In genomic region chr12:83445587-83445986, GRCm38 (mm10) we compare ENCODE assay signal across 19 mouse cellular contexts. TPM values are rescaled to one million over a fixed set of nuclear protein-coding genes. Genes with fewer than 3 reads are reported as not detected.
A peak's percentile ranks its signal among the peaks of the same experiment; 100 is the strongest.
DNase-seq lines count a peak whose midpoint lies in the region; ATAC-seq lines count a peak whose summit lies in the region.
"Had no signal": no experiment of that assay in that cellular context is flagged by ENCODE, and none has a peak within 500 bp of the region (broad histone marks: within the 10 kb centered on the region; RNA-seq: fewer than 3 reads in every experiment).

No protein-coding gene starts in this region.

- no peaks in the 10 kb centered on the region for H3K36me3 ChIP-seq in heart, embryonic 12.5 days
- H3K36me3 ChIP-seq in liver, embryonic 15.5 days (replicated peaks), result no peaks in the 10 kb centered on the region
- H3K36me3 ChIP-seq in liver, embryonic 12.5 days, result no peaks in the 10 kb centered on the region
- no peaks in the 10 kb centered on the region for H3K36me3 ChIP-seq in kidney, embryonic 16.5 days (ENCODE audit: insufficient read depth, low read length)
- no peaks in the 10 kb centered on the region for H3K36me3 ChIP-seq in intestine, embryonic 15.5 days
- H3K36me3 ChIP-seq: embryonic facial prominence, embryonic 15.5 days; forebrain, embryonic 12.5 days; heart, embryonic 13.5 days; hindbrain, embryonic 15.5 days had no signal

- peaks cover 44% of the 10 kb centered on the region for H3K4me1 ChIP-seq in heart, embryonic 12.5 days (replicated peaks)
- H3K4me1 ChIP-seq in liver, embryonic 15.5 days (replicated peaks), result peaks cover 22% of the 10 kb centered on the region
- peaks cover 25% of the 10 kb centered on the region for H3K4me1 ChIP-seq in liver, embryonic 12.5 days
- no peaks in the 10 kb centered on the region for H3K4me1 ChIP-seq in kidney, embryonic 16.5 days (ENCODE audit: insufficient read depth, low read length)
- no peaks in the 10 kb centered on the region for H3K4me1 ChIP-seq in intestine, embryonic 15.5 days (replicated peaks)
- H3K4me1 ChIP-seq: embryonic facial prominence, embryonic 15.5 days had no signal

- no peaks in the 10 kb centered on the region for H3K9me3 ChIP-seq in heart, embryonic 12.5 days (replicated peaks)
- H3K9me3 ChIP-seq in liver, embryonic 15.5 days (replicated peaks), result no peaks in the 10 kb centered on the region
- no peaks in the 10 kb centered on the region for H3K9me3 ChIP-seq in liver, embryonic 12.5 days (replicated peaks)
- H3K9me3 ChIP-seq in kidney, embryonic 16.5 days (ENCODE audit: low read length), result no peaks in the 10 kb centered on the region
- no peaks in the 10 kb centered on the region for H3K9me3 ChIP-seq in intestine, embryonic 15.5 days
- H3K9me3 ChIP-seq: embryonic facial prominence, embryonic 15.5 days; forebrain, embryonic 12.5 days; heart, embryonic 13.5 days; hindbrain, embryonic 15.5 days had no signal

- H3K9ac ChIP-seq in heart, embryonic 12.5 days, result no peak overlapping the region
- no peak overlapping the region for H3K9ac ChIP-seq in liver, embryonic 15.5 days
- no peak overlapping the region for H3K9ac ChIP-seq in liver, embryonic 12.5 days
- H3K9ac ChIP-seq in kidney, embryonic 16.5 days (replicated peaks; ENCODE audit: low read length), result no peak overlapping the region
- no peak overlapping the region for H3K9ac ChIP-seq in intestine, embryonic 15.5 days
- H3K9ac ChIP-seq: embryonic facial prominence, embryonic 15.5 days; forebrain, embryonic 12.5 days; heart, embryonic 13.5 days; hindbrain, embryonic 15.5 days; lung, embryonic 14.5 days had no signal

- no peak overlapping the region for H3K4me2 ChIP-seq in heart, embryonic 12.5 days
- H3K4me2 ChIP-seq in liver, embryonic 15.5 days, result no peak overlapping the region
- H3K4me2 ChIP-seq in liver, embryonic 12.5 days, result no peak overlapping the region
- H3K4me2 ChIP-seq in kidney, embryonic 16.5 days (replicated peaks; ENCODE audit: low read depth, low read length), result no peak overlapping the region
- no peak overlapping the region for H3K4me2 ChIP-seq in intestine, embryonic 15.5 days (replicated peaks)
- H3K4me2 ChIP-seq: embryonic facial prominence, embryonic 15.5 days; forebrain, embryonic 12.5 days; heart, embryonic 13.5 days; hindbrain, embryonic 15.5 days; lung, embryonic 14.5 days had no signal

- 64% methylated on average over 6 of the region's 6 CpGs for WGBS in heart, embryonic 12.5 days
- WGBS in liver, embryonic 15.5 days (ENCODE audit: insufficient replicate concordance), result 63% methylated on average over 6 of the region's 6 CpGs
- 68% methylated on average over 6 of the region's 6 CpGs for WGBS in liver, embryonic 12.5 days (ENCODE audit: insufficient replicate concordance)
- WGBS in kidney, embryonic 16.5 days, result 61% methylated on average over 6 of the region's 6 CpGs
- 72% methylated on average over 6 of the region's 6 CpGs for WGBS in intestine, embryonic 15.5 days

- DNase-seq in heart, adult 11 months, result peak; percentile 94
- DNase-seq in lung, postnatal 4 days, result no peak
- no peak for DNase-seq in gastrocnemius, adult 8-10 months (ENCODE audit: low spot score in 2 of 2)
- DNase-seq: B cell, adult 2 months; cerebellum, adult 9-10 months; lung, embryonic 14.5 days; midbrain, embryonic 14.5 days had no signal

- no peaks in the 10 kb centered on the region for H3K27me3 ChIP-seq in heart, embryonic 12.5 days (replicated peaks)
- peaks cover 16% of the 10 kb centered on the region; the same call in 1 of the 2 replicates for H3K27me3 ChIP-seq in liver, embryonic 15.5 days
- peaks cover 24% of the 10 kb centered on the region for H3K27me3 ChIP-seq in liver, embryonic 12.5 days (replicated peaks)
- H3K27me3 ChIP-seq in kidney, embryonic 16.5 days (ENCODE audit: insufficient read depth, low read length), result no peaks in the 10 kb centered on the region
- no peaks in the 10 kb centered on the region for H3K27me3 ChIP-seq in intestine, embryonic 15.5 days (replicated peaks)
- H3K27me3 ChIP-seq: embryonic facial prominence, embryonic 15.5 days; forebrain, embryonic 12.5 days; heart, embryonic 13.5 days; hindbrain, embryonic 15.5 days had no signal

- no peak overlapping the region for H3K4me3 ChIP-seq in heart, embryonic 12.5 days
- no peak overlapping the region for H3K4me3 ChIP-seq in liver, embryonic 15.5 days (replicated peaks)
- H3K4me3 ChIP-seq in liver, embryonic 12.5 days, result no peak overlapping the region
- no peak overlapping the region for H3K4me3 ChIP-seq in kidney, embryonic 16.5 days (ENCODE audit: low read length)
- H3K4me3 ChIP-seq in intestine, embryonic 15.5 days (replicated peaks), result no peak overlapping the region
- H3K4me3 ChIP-seq: embryonic facial prominence, embryonic 15.5 days; forebrain, embryonic 12.5 days; heart, embryonic 13.5 days; hindbrain, embryonic 15.5 days had no signal

- ATAC-seq in heart, embryonic 12.5 days (ENCODE audit: insufficient number of reproducible peaks, low FRiP score), result no peak
- peak; percentile 56 for ATAC-seq in liver, embryonic 15.5 days (ENCODE audit: insufficient read depth)
- ATAC-seq in liver, embryonic 12.5 days, result no peak
- ATAC-seq in kidney, embryonic 16.5 days (ENCODE audit: low FRiP score, low TSS enrichment), result 0 out of 2 replicates have a peak, but pooled peaks have one; percentile 42
- no peak for ATAC-seq in intestine, embryonic 15.5 days
- ATAC-seq: Patski had no signal

- H3K27ac ChIP-seq in heart, embryonic 12.5 days (ENCODE audit: poor library complexity, severe bottlenecking), result no peak overlapping the region
- no peak overlapping the region; the same call in 1 of the 2 replicates for H3K27ac ChIP-seq in liver, embryonic 15.5 days (replicated peaks)
- no peak overlapping the region for H3K27ac ChIP-seq in liver, embryonic 12.5 days
- no peak overlapping the region for H3K27ac ChIP-seq in kidney, embryonic 16.5 days (ENCODE audit: low read length)
- no peak overlapping the region for H3K27ac ChIP-seq in intestine, embryonic 15.5 days
- H3K27ac ChIP-seq: embryonic facial prominence, embryonic 15.5 days; forebrain, embryonic 12.5 days; heart, embryonic 13.5 days; hindbrain, embryonic 15.5 days; kidney, postnatal 0 days; stomach, postnatal 0 days had no signal

RNA-seq across cellular contexts. Expression of gene Dpf3, which starts 41.9 kb away (rescaled TPM):
- polyA plus RNA-seq in heart, embryonic 12.5 days (2016; fragmentation: Nextera tagmentation; extraction: Ambion mirVana), result 27.1 and 31.2 TPM in 2 replicates
- polyA plus RNA-seq in liver, embryonic 15.5 days (2015; fragmentation: Nextera tagmentation; extraction: Ambion mirVana), result 6.5 and 6.7 TPM in 2 replicates
- polyA plus RNA-seq in liver, embryonic 12.5 days (2016; fragmentation: Nextera tagmentation; extraction: Ambion mirVana), result 8.2 and 8.5 TPM in 2 replicates
- polyA plus RNA-seq in kidney, embryonic 16.5 days (2015; fragmentation: Nextera tagmentation; extraction: Ambion mirVana), result 12.2 and 14.3 TPM in 2 replicates
- polyA plus RNA-seq in intestine, embryonic 15.5 days (2015; fragmentation: Nextera tagmentation; extraction: Ambion mirVana), result 8.6 TPM in 2 replicates
- 10 to 100 TPM; 16.1 to 21.9 (median 20.1) TPM for total RNA-seq in gastrocnemius, adult 8-10 months (2022)

Comparison
In these comparisons a context has a peak if more than half of its experiments do, and no peak if none do; other contexts are left out.
1. ATAC-seq: peak in liver, embryonic 15.5 days (single experiment) and kidney, embryonic 16.5 days (single experiment); none in heart, embryonic 12.5 days (single experiment), liver, embryonic 12.5 days (single experiment) and intestine, embryonic 15.5 days (single experiment).